Mouse (Mus musculus): ENCODE data around the gene Gng12. TPM values are rescaled to one million over a fixed set of nuclear protein-coding genes. Genes with fewer than 3 reads are reported as not detected.

The Gng12 gene
- polyA plus RNA-seq, 1 experiment from 2014 or later, result 101 TPM

GRCm38 (mm10) chr6:66984079-66984478 lies 87.9 kb downstream of the Gng12 start:
- Histone ChIP-seq H3K36me3 (no peaks in the 10 kb centered on the region), H3K27me3 (no peaks in the 10 kb centered on the region), H3K27ac (no peak overlapping the region), H3K9me3 (no peaks in the 10 kb centered on the region), H3K4me1 (no peaks in the 10 kb centered on the region; the same call in 1 of the 2 replicates), H3K4me3 (no peak overlapping the region), H3K9ac (no peak overlapping the region), H3K4me2 (no peak overlapping the region)
- 58% methylated on average over 5 of the region's 5 CpGs for WGBS
- ATAC-seq (ENCODE audit: borderline replicate concordance, extremely low read depth, low FRiP score, low TSS enrichment), result no peak

- no peak overlapping the region for H3K4me2 ChIP-seq
- WGBS, result 70% methylated on average over 3 of the region's 3 CpGs
- H3K9me3 ChIP-seq, result no peaks in the 10 kb centered on the region
- H3K36me3 ChIP-seq, result no peaks in the 10 kb centered on the region
- no peak overlapping the region for H3K4me3 ChIP-seq
- no peak overlapping the region for H3K9ac ChIP-seq
- H3K27me3 ChIP-seq, result no peaks in the 10 kb centered on the region
- no peak overlapping the region for H3K27ac ChIP-seq
- H3K4me1 ChIP-seq, result no peaks in the 10 kb centered on the region; the same call in 1 of the 2 replicates
- ATAC-seq (ENCODE audit: borderline replicate concordance, extremely low read depth, low FRiP score, low TSS enrichment), result no peak
These were observed 88.5 kb downstream of the Gng12 start for GRCm38 (mm10) chr6:66984672-66985071.

GRCm38 (mm10) chr6:66985500-66985899 lies 89.3 kb downstream of the Gng12 start:
- H3K4me2 ChIP-seq, result no peak overlapping the region
- no peak overlapping the region for H3K9ac ChIP-seq
- no peaks in the 10 kb centered on the region; the same call in 1 of the 2 replicates for H3K4me1 ChIP-seq
- 63% methylated on average over 7 of the region's 7 CpGs for WGBS
- no peak for ATAC-seq (ENCODE audit: borderline replicate concordance, extremely low read depth, low FRiP score, low TSS enrichment)
- no peak overlapping the region for H3K4me3 ChIP-seq
- H3K9me3 ChIP-seq, result no peaks in the 10 kb centered on the region
- no peaks in the 10 kb centered on the region for H3K27me3 ChIP-seq
- no peak overlapping the region for H3K27ac ChIP-seq
- no peaks in the 10 kb centered on the region for H3K36me3 ChIP-seq

GRCm38 (mm10) chr6:66986063-66986462 lies 89.9 kb downstream of the Gng12 start:
- Histone ChIP-seq H3K36me3 (no peaks in the 10 kb centered on the region), H3K27me3 (no peaks in the 10 kb centered on the region), H3K4me2 (no peak overlapping the region), H3K4me1 (no peaks in the 10 kb centered on the region; the same call in 1 of the 2 replicates), H3K9me3 (no peaks in the 10 kb centered on the region), H3K9ac (no peak overlapping the region), H3K27ac (no peak overlapping the region), H3K4me3 (no peak overlapping the region)
- 89% methylated on average over 12 of the region's 12 CpGs for WGBS
- no peak for ATAC-seq (ENCODE audit: borderline replicate concordance, extremely low read depth, low FRiP score, low TSS enrichment)

GRCm38 (mm10) chr6:66987643-66988042 lies 91.4 kb downstream of the Gng12 start:
- Histone ChIP-seq H3K9ac (no peak overlapping the region), H3K27ac (no peak overlapping the region), H3K4me3 (no peak overlapping the region), H3K27me3 (no peaks in the 10 kb centered on the region), H3K4me1 (peaks cover under 1% of the 10 kb centered on the region), H3K4me2 (no peak overlapping the region), H3K36me3 (no peaks in the 10 kb centered on the region), H3K9me3 (no peaks in the 10 kb centered on the region)
- no peak for ATAC-seq (ENCODE audit: borderline replicate concordance, extremely low read depth, low FRiP score, low TSS enrichment)
- WGBS, result 65% methylated on average over 3 of the region's 3 CpGs

GRCm38 (mm10) chr6:66988363-66988762 lies 92.2 kb downstream of the Gng12 start:
- no peak overlapping the region for H3K27ac ChIP-seq
- H3K9me3 ChIP-seq, result no peaks in the 10 kb centered on the region
- H3K36me3 ChIP-seq, result no peaks in the 10 kb centered on the region
- H3K4me1 ChIP-seq, result peaks cover 3% of the 10 kb centered on the region
- no peak for ATAC-seq (ENCODE audit: borderline replicate concordance, extremely low read depth, low FRiP score, low TSS enrichment)
- no peak overlapping the region for H3K9ac ChIP-seq
- no peak overlapping the region for H3K4me3 ChIP-seq
- H3K27me3 ChIP-seq, result no peaks in the 10 kb centered on the region
- WGBS, result 84% methylated on average over 9 of the region's 9 CpGs
- no peak overlapping the region for H3K4me2 ChIP-seq

GRCm38 (mm10) chr6:66989037-66989436 lies 92.8 kb downstream of the Gng12 start:
- Histone ChIP-seq H3K27ac (no peak overlapping the region), H3K4me1 (peaks cover 3% of the 10 kb centered on the region), H3K4me2 (no peak overlapping the region), H3K9me3 (no peaks in the 10 kb centered on the region), H3K27me3 (no peaks in the 10 kb centered on the region), H3K36me3 (no peaks in the 10 kb centered on the region), H3K4me3 (no peak overlapping the region), H3K9ac (no peak overlapping the region)
- no peak for ATAC-seq (ENCODE audit: borderline replicate concordance, extremely low read depth, low FRiP score, low TSS enrichment)
- 87% methylated on average over 6 of the region's 6 CpGs for WGBS

- Histone ChIP-seq H3K36me3 (no peaks in the 10 kb centered on the region), H3K4me1 (peaks cover 3% of the 10 kb centered on the region), H3K27ac (no peak overlapping the region), H3K9ac (no peak overlapping the region), H3K27me3 (no peaks in the 10 kb centered on the region), H3K9me3 (no peaks in the 10 kb centered on the region), H3K4me3 (no peak overlapping the region), H3K4me2 (no peak overlapping the region)
- no peak for ATAC-seq (ENCODE audit: borderline replicate concordance, extremely low read depth, low FRiP score, low TSS enrichment)
- 55% methylated on average over 3 of the region's 3 CpGs for WGBS
These were observed 93.3 kb downstream of the Gng12 start for GRCm38 (mm10) chr6:66989518-66989917.

GRCm38 (mm10) chr6:66992232-66992631 lies 96.0 kb downstream of the Gng12 start:
- Histone ChIP-seq H3K4me1 (peaks cover 3% of the 10 kb centered on the region; the same call in 1 of the 2 replicates), H3K9ac (no peak overlapping the region), H3K36me3 (no peaks in the 10 kb centered on the region), H3K4me2 (no peak overlapping the region), H3K9me3 (no peaks in the 10 kb centered on the region), H3K27me3 (no peaks in the 10 kb centered on the region), H3K27ac (no peak overlapping the region), H3K4me3 (no peak overlapping the region)
- ATAC-seq (ENCODE audit: borderline replicate concordance, extremely low read depth, low FRiP score, low TSS enrichment), result no peak
- 36% methylated on average over 9 of the region's 9 CpGs for WGBS

GRCm38 (mm10) chr6:66992786-66993185 lies 96.6 kb downstream of the Gng12 start:
- Histone ChIP-seq H3K27me3 (no peaks in the 10 kb centered on the region), H3K4me2 (no peak overlapping the region), H3K9me3 (no peaks in the 10 kb centered on the region), H3K9ac (no peak overlapping the region), H3K4me3 (no peak overlapping the region), H3K4me1 (peaks cover 3% of the 10 kb centered on the region; the same call in 1 of the 2 replicates), H3K27ac (no peak overlapping the region), H3K36me3 (no peaks in the 10 kb centered on the region)
- 65% methylated on average over 8 of the region's 8 CpGs for WGBS
- ATAC-seq (ENCODE audit: borderline replicate concordance, extremely low read depth, low FRiP score, low TSS enrichment), result no peak

GRCm38 (mm10) chr6:66994981-66995380 lies 98.8 kb downstream of the Gng12 start:
- no peak for ATAC-seq (ENCODE audit: borderline replicate concordance, extremely low read depth, low FRiP score, low TSS enrichment)

GRCm38 (mm10) chr6:66995825-66996224 lies 99.6 kb downstream of the Gng12 start:
- WGBS, result 97% methylated on average over 1 of the region's 1 CpGs
- no peak for ATAC-seq (ENCODE audit: borderline replicate concordance, extremely low read depth, low FRiP score, low TSS enrichment)
- H3K9me3 ChIP-seq, result no peaks in the 10 kb centered on the region

More at GRCm38 (mm10) chr6:66994981-66995380, 98.8 kb downstream of the Gng12 start:
- no peaks in the 10 kb centered on the region for H3K36me3 ChIP-seq
- no peak overlapping the region for H3K9ac ChIP-seq
- no peak overlapping the region for H3K4me3 ChIP-seq
- H3K9me3 ChIP-seq, result no peaks in the 10 kb centered on the region
- 93% methylated on average over 8 of the region's 8 CpGs for WGBS
- H3K27me3 ChIP-seq, result no peaks in the 10 kb centered on the region
- H3K4me1 ChIP-seq, result peaks cover 3% of the 10 kb centered on the region; the same call in 1 of the 2 replicates
- H3K4me2 ChIP-seq, result no peak overlapping the region
- H3K27ac ChIP-seq, result no peak overlapping the region

GRCm38 (mm10) chr6:66996257-66996656 lies 100.1 kb downstream of the Gng12 start:
- Histone ChIP-seq H3K4me2 (no peak overlapping the region), H3K4me3 (no peak overlapping the region), H3K27ac (no peak overlapping the region), H3K9me3 (no peaks in the 10 kb centered on the region), H3K36me3 (no peaks in the 10 kb centered on the region), H3K27me3 (no peaks in the 10 kb centered on the region), H3K9ac (no peak overlapping the region), H3K4me1 (peaks cover 3% of the 10 kb centered on the region; the same call in 1 of the 2 replicates)
- 57% methylated on average over 1 of the region's 1 CpGs for WGBS
- ATAC-seq (ENCODE audit: borderline replicate concordance, extremely low read depth, low FRiP score, low TSS enrichment), result no peak

More at GRCm38 (mm10) chr6:66995825-66996224, 99.6 kb downstream of the Gng12 start:
- Histone ChIP-seq H3K4me3 (no peak overlapping the region), H3K4me2 (no peak overlapping the region), H3K9ac (no peak overlapping the region), H3K27ac (no peak overlapping the region), H3K27me3 (no peaks in the 10 kb centered on the region), H3K4me1 (peaks cover 3% of the 10 kb centered on the region; the same call in 1 of the 2 replicates), H3K36me3 (no peaks in the 10 kb centered on the region)
